Mouse (Mus musculus): ENCODE results near the gene Pam. TPM values are rescaled to one million over a fixed set of nuclear protein-coding genes. Genes with fewer than 3 reads are reported as not detected.

Pam gene
- total and polyA plus RNA-seq, 2 experiments from 2014 or later = 46.6 to 125 TPM

DNA sequence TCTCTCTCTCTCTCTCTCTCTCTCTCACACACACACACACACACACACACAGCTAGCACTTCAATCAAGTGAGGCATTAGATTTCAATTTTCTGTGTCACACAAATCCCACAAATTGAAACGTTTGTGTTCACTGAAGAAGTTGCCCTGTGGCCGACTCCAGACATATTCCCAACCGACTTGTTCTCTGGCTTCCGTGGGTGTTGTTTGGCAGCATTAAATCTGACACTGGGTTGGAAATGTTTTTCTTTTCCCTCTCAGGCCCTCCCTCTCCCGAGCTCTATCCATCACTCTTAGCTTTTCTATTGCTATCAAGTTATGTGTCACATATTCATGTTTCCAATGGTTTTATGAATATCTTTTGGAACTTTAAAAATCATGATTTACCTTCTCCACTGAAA lies 185.9 kb downstream of the Pam start:
- no peaks in the 10 kb centered on the region for H3K9me3 ChIP-seq (ENCODE audit: low read length)
- H3K27ac ChIP-seq (ENCODE audit: low read depth, low read length) = no peak overlapping the region
- no peaks in the 10 kb centered on the region for H3K36me3 ChIP-seq (ENCODE audit: insufficient read depth, low read length)
- no peak overlapping the region for H3K9ac ChIP-seq (replicated peaks; ENCODE audit: low read length, poor library complexity, severe bottlenecking)
- H3K4me1 ChIP-seq (ENCODE audit: insufficient read depth, low read length) = no peaks in the 10 kb centered on the region
- no peaks in the 10 kb centered on the region for H3K27me3 ChIP-seq (ENCODE audit: insufficient read depth, low read length)
- H3K4me2 ChIP-seq (ENCODE audit: low read depth, low read length, poor library complexity, severe bottlenecking) = no peak overlapping the region
- DNase-seq (ENCODE audit: low spot score) (no peak), ATAC-seq (ENCODE audit: low FRiP score) (no peak)
- H3K4me3 ChIP-seq (ENCODE audit: low read depth, low read length) = no peak overlapping the region
- WGBS = 57% methylated on average over 5 of the region's 5 CpGs
- no peak for TF ChIP-seq CTCF (IDR thresholded peaks at IDR 0.05)

DNA sequence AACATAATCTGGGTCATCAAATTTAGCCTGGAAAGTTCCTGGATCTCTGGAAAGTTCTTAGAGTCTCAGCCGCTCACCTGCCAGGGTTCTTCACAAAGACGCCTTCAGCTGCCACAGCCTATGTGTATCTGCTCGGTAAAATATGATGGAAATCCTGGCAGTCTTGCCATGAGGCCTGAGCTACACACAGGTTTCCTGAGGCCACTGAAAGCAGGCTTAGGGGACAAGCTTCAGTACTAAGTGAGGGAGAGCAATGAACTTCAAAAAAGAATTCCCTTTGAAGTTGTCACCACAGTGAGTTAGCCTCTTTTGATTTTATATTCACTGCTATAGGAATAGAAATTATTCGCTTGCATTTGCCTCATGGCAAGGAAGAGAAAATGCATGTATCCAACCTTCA lies 186.7 kb downstream of the Pam start:
- no peak for ATAC-seq (ENCODE audit: low FRiP score)
- no peak for TF ChIP-seq CTCF (IDR thresholded peaks at IDR 0.05)
- H3K9ac ChIP-seq (replicated peaks; ENCODE audit: low read length, poor library complexity, severe bottlenecking) = no peak overlapping the region

DNA sequence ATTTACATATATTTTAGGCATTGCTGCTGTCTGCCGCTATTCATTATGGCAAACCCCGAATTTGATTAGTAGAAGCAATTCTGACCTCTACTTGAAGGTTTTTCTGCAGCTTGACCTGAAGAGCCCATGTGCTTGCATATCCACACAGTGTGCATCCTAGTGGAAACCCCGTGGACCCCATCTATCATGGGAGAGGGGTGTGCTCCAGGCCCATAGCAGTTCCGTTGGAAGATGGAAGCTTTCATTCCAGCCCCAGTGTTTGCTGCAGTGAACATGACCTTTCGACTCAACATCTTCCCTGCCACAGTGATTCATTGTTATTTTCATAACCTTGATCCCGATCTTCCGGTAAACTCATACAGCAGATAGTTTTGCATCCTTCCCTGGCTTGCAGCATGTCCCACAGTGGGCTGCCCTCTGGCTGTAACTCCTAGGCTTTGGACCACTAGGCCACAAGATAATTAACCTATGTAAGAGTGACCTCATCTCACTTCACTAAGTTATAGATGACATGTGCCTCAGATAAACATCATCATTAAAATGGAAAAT lies 191.5 kb downstream of the Pam start:
- no peak for TF ChIP-seq CTCF (IDR thresholded peaks at IDR 0.05)

More for the DNA sequence above, 186.7 kb downstream of the Pam start:
- H3K4me1 ChIP-seq (ENCODE audit: insufficient read depth, low read length) = no peaks in the 10 kb centered on the region
- H3K4me2 ChIP-seq (ENCODE audit: low read depth, low read length, poor library complexity, severe bottlenecking) = no peak overlapping the region
- WGBS = 67% methylated on average over 4 of the region's 4 CpGs
- no peaks in the 10 kb centered on the region for H3K36me3 ChIP-seq (ENCODE audit: insufficient read depth, low read length)
- no peak for DNase-seq (ENCODE audit: low spot score)
- no peaks in the 10 kb centered on the region for H3K9me3 ChIP-seq (ENCODE audit: low read length)
- no peak overlapping the region for H3K4me3 ChIP-seq (ENCODE audit: low read depth, low read length)
- H3K27me3 ChIP-seq (ENCODE audit: insufficient read depth, low read length) = no peaks in the 10 kb centered on the region
- no peak overlapping the region for H3K27ac ChIP-seq (ENCODE audit: low read depth, low read length)

DNA sequence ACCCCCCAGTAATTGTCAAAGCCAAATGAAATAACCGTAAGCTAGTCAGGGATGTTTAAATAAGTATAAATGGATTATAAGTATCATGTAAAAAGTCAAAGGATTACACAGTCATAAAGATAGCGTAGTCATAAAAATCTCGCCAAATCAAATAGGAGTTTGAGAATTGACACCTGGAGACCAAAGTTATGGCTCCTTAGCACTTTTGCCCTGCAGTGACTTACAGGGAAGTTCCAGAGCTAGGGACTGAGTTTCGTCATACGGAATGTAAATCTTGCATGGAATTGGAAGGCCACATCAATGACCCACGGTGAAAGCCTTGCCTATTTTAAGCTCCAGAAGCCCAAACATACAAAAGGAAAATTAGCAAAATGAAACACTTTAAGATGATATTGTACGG lies 192.6 kb downstream of the Pam start:
- ATAC-seq (ENCODE audit: low FRiP score) = no peak
- H3K27ac ChIP-seq (ENCODE audit: low read depth, low read length) = no peak overlapping the region
- H3K4me3 ChIP-seq (ENCODE audit: low read depth, low read length) = no peak overlapping the region
- H3K36me3 ChIP-seq (ENCODE audit: insufficient read depth, low read length) = no peaks in the 10 kb centered on the region
- WGBS = 90% methylated on average over 7 of the region's 7 CpGs
- DNase-seq (ENCODE audit: low spot score) = no peak
- H3K4me1 ChIP-seq (ENCODE audit: insufficient read depth, low read length) = no peaks in the 10 kb centered on the region
- H3K27me3 ChIP-seq (ENCODE audit: insufficient read depth, low read length) = no peaks in the 10 kb centered on the region
- no peaks in the 10 kb centered on the region for H3K9me3 ChIP-seq (ENCODE audit: low read length)
- no peak overlapping the region for H3K4me2 ChIP-seq (ENCODE audit: low read depth, low read length, poor library complexity, severe bottlenecking)
- H3K9ac ChIP-seq (replicated peaks; ENCODE audit: low read length, poor library complexity, severe bottlenecking) = no peak overlapping the region
- TF ChIP-seq CTCF (IDR thresholded peaks at IDR 0.05) = no peak

More for the DNA sequence above, 191.5 kb downstream of the Pam start:
- no peak overlapping the region for H3K4me3 ChIP-seq (ENCODE audit: low read depth, low read length)
- H3K36me3 ChIP-seq (ENCODE audit: insufficient read depth, low read length) = no peaks in the 10 kb centered on the region
- H3K27ac ChIP-seq (ENCODE audit: low read depth, low read length) = no peak overlapping the region
- ATAC-seq (ENCODE audit: low FRiP score) (no peak), DNase-seq (ENCODE audit: low spot score) (no peak)
- WGBS = 90% methylated on average over 7 of the region's 7 CpGs
- H3K9ac ChIP-seq (replicated peaks; ENCODE audit: low read length, poor library complexity, severe bottlenecking) = no peak overlapping the region
- no peaks in the 10 kb centered on the region for H3K9me3 ChIP-seq (ENCODE audit: low read length)
- H3K4me1 ChIP-seq (ENCODE audit: insufficient read depth, low read length) = no peaks in the 10 kb centered on the region
- no peak overlapping the region for H3K4me2 ChIP-seq (ENCODE audit: low read depth, low read length, poor library complexity, severe bottlenecking)
- no peaks in the 10 kb centered on the region for H3K27me3 ChIP-seq (ENCODE audit: insufficient read depth, low read length)

DNA sequence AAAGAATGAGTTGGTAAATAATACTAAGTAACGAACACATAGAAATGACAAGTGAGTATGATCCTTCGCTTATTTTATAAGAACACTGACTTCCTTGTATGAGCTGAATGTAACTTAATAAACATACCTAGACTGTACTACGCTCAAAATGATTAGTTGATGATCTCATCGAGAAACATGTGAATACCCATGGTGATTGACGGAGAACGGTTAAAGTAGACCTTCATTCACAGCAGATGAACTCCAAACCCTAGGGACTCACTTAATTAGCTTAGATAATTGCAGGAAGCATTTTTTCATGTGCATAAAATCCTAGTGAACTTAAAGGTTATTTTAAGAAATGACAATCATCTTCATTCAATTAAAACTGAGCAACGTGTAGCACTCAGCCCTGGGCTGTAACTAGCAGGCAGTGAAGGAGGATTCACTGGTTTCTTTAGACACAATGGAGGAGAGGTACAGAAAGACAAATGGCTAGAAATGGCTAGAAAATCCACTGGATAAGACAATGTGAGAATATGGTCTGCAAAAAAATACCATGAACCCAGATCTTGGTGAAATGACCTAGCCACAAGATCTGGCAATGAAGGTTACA lies 194.8 kb downstream of the Pam start:
- TF ChIP-seq CTCF (IDR thresholded peaks at IDR 0.05) = no peak

DNA sequence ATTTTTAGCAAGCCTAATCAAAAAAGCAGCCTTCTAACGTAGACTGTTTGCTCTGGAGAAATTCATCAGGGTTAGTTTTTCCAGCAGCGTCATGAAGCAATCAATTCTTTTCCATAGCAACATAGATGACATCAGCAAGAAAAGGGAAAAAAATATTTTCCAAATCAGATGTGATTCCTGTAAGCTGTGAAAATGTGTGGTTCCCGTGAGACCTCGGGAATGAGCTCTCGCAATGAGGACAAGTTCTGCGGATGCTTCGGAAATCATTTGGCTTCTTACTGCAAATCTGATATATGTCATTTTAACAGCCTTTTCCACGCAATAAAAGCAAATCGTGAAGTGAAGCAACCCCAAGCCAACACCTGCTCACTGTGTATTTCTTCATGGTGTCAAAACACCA lies 207.9 kb downstream of the Pam start:
- DNase-seq (ENCODE audit: low spot score) (peak; percentile 18), ATAC-seq (ENCODE audit: low FRiP score) (no peak)
- Histone ChIP-seq H3K9me3 (ENCODE audit: low read length) (no peaks in the 10 kb centered on the region), H3K27ac (ENCODE audit: low read depth, low read length) (peak overlapping the region; percentile 7; the same call in 1 of the 2 replicates), H3K36me3 (ENCODE audit: insufficient read depth, low read length) (peaks cover 8% of the 10 kb centered on the region; the same call in 1 of the 2 replicates), H3K4me3 (ENCODE audit: low read depth, low read length) (no peak overlapping the region), H3K9ac (replicated peaks; ENCODE audit: low read length, poor library complexity, severe bottlenecking) (no peak overlapping the region), H3K4me1 (ENCODE audit: insufficient read depth, low read length) (no peaks in the 10 kb centered on the region), H3K4me2 (ENCODE audit: low read depth, low read length, poor library complexity, severe bottlenecking) (no peak overlapping the region), H3K27me3 (ENCODE audit: insufficient read depth, low read length) (no peaks in the 10 kb centered on the region)
- WGBS = 73% methylated on average over 9 of the region's 9 CpGs
- TF ChIP-seq CTCF (IDR thresholded peaks at IDR 0.05) = no peak

More for the DNA sequence above, 194.8 kb downstream of the Pam start:
- Histone ChIP-seq H3K4me2 (ENCODE audit: low read depth, low read length, poor library complexity, severe bottlenecking) (no peak overlapping the region), H3K4me3 (ENCODE audit: low read depth, low read length) (no peak overlapping the region), H3K36me3 (ENCODE audit: insufficient read depth, low read length) (no peaks in the 10 kb centered on the region), H3K9ac (replicated peaks; ENCODE audit: low read length, poor library complexity, severe bottlenecking) (no peak overlapping the region), H3K27me3 (ENCODE audit: insufficient read depth, low read length) (no peaks in the 10 kb centered on the region), H3K4me1 (ENCODE audit: insufficient read depth, low read length) (no peaks in the 10 kb centered on the region), H3K9me3 (ENCODE audit: low read length) (no peaks in the 10 kb centered on the region), H3K27ac (ENCODE audit: low read depth, low read length) (no peak overlapping the region)
- no peak for ATAC-seq (ENCODE audit: low FRiP score)
- peak; percentile 55 for DNase-seq (ENCODE audit: low spot score)
- WGBS = 72% methylated on average over 7 of the region's 7 CpGs

All from midbrain, postnatal 0 days (tissue).